Mouse (Mus musculus): ENCODE measurements at regions not wholly inside any gene's neighbourhood (a gene's known extent, or its start where the extent isn't known, plus 50 kb on each side); places are given as distances from the start of the nearest gene placed in this dataset.

- Histone ChIP-seq H3K9ac (no peak overlapping the region), H3K27ac (no peak overlapping the region), H3K4me2 (no peak overlapping the region), H3K36me3 (no peaks in the 10 kb centered on the region), H3K27me3 (no peaks in the 10 kb centered on the region), H3K9me3 (no peaks in the 10 kb centered on the region), H3K4me1 (replicated peaks) (no peaks in the 10 kb centered on the region), H3K4me3 (no peak overlapping the region)
- no peak for ATAC-seq (ENCODE audit: low FRiP score)
- WGBS, result 70% methylated on average over 1 of the region's 1 CpGs
These were observed 614.4 kb downstream of the Ntrk3 start for GRCm38 (mm10) chr7:78123386-78123785.

GRCm38 (mm10) chr7:78121151-78121486, 616.7 kb downstream of the Ntrk3 start:
- ATAC-seq (ENCODE audit: low FRiP score), result no peak
- no peak overlapping the region for H3K4me3 ChIP-seq
- H3K27me3 ChIP-seq, result no peaks in the 10 kb centered on the region
- H3K9me3 ChIP-seq, result peaks cover 8% of the 10 kb centered on the region; the same call in 1 of the 2 replicates
- 76% methylated on average over 5 of the region's 5 CpGs for WGBS
- H3K9ac ChIP-seq, result no peak overlapping the region
- no peaks in the 10 kb centered on the region for H3K36me3 ChIP-seq
- H3K4me1 ChIP-seq (replicated peaks), result no peaks in the 10 kb centered on the region
- H3K27ac ChIP-seq, result no peak overlapping the region
- no peak overlapping the region for H3K4me2 ChIP-seq

GRCm38 (mm10) chr7:78120462-78121150, 617.2 kb downstream of the Ntrk3 start:
- 76% methylated on average over 5 of the region's 5 CpGs for WGBS
- H3K4me3 ChIP-seq, result no peak overlapping the region
- no peaks in the 10 kb centered on the region for H3K27me3 ChIP-seq
- H3K27ac ChIP-seq, result no peak overlapping the region
- H3K4me2 ChIP-seq, result no peak overlapping the region
- ATAC-seq (ENCODE audit: low FRiP score), result no peak
- H3K36me3 ChIP-seq, result no peaks in the 10 kb centered on the region
- peaks cover 8% of the 10 kb centered on the region; the same call in 1 of the 2 replicates for H3K9me3 ChIP-seq
- no peaks in the 10 kb centered on the region for H3K4me1 ChIP-seq (replicated peaks)
- no peak overlapping the region for H3K9ac ChIP-seq

- Histone ChIP-seq H3K4me1 (replicated peaks) (no peaks in the 10 kb centered on the region), H3K9ac (no peak overlapping the region), H3K27me3 (no peaks in the 10 kb centered on the region), H3K36me3 (no peaks in the 10 kb centered on the region), H3K4me3 (no peak overlapping the region), H3K27ac (no peak overlapping the region), H3K4me2 (no peak overlapping the region), H3K9me3 (peaks cover 8% of the 10 kb centered on the region; the same call in 1 of the 2 replicates)
- 80% methylated on average over 1 of the region's 1 CpGs for WGBS
- ATAC-seq (ENCODE audit: low FRiP score), result no peak
These were observed 618.0 kb downstream of the Ntrk3 start for GRCm38 (mm10) chr7:78119809-78120208.

- Histone ChIP-seq H3K27ac (no peak overlapping the region), H3K4me2 (no peak overlapping the region), H3K4me1 (replicated peaks) (no peaks in the 10 kb centered on the region), H3K9me3 (no peaks in the 10 kb centered on the region), H3K4me3 (no peak overlapping the region), H3K9ac (no peak overlapping the region), H3K27me3 (no peaks in the 10 kb centered on the region), H3K36me3 (no peaks in the 10 kb centered on the region)
- ATAC-seq (ENCODE audit: low FRiP score), result no peak
- WGBS, result 74% methylated on average over 6 of the region's 6 CpGs
These were observed 626.5 kb downstream of the Ntrk3 start for GRCm38 (mm10) chr7:78111291-78111690.

GRCm38 (mm10) chr7:78103536-78104279, 634.1 kb downstream of the Ntrk3 start:
- Histone ChIP-seq H3K4me2 (no peak overlapping the region), H3K36me3 (no peaks in the 10 kb centered on the region), H3K27me3 (no peaks in the 10 kb centered on the region), H3K4me1 (replicated peaks) (no peaks in the 10 kb centered on the region), H3K4me3 (no peak overlapping the region), H3K27ac (no peak overlapping the region), H3K9ac (no peak overlapping the region), H3K9me3 (no peaks in the 10 kb centered on the region)
- WGBS, result 59% methylated on average over 2 of the region's 2 CpGs
- no peak for ATAC-seq (ENCODE audit: low FRiP score)

- Histone ChIP-seq H3K4me3 (no peak overlapping the region), H3K4me2 (no peak overlapping the region), H3K9me3 (no peaks in the 10 kb centered on the region), H3K9ac (no peak overlapping the region), H3K27me3 (no peaks in the 10 kb centered on the region), H3K27ac (no peak overlapping the region), H3K36me3 (no peaks in the 10 kb centered on the region), H3K4me1 (replicated peaks) (no peaks in the 10 kb centered on the region)
- WGBS, result 93% methylated on average over 3 of the region's 3 CpGs
- no peak for ATAC-seq (ENCODE audit: low FRiP score)
These were observed 635.4 kb downstream of the Ntrk3 start for GRCm38 (mm10) chr7:78102396-78102795.

GRCm38 (mm10) chr7:78086566-78087008, 651.2 kb downstream of the Ntrk3 start:
- Histone ChIP-seq H3K9me3 (no peaks in the 10 kb centered on the region), H3K4me3 (no peak overlapping the region), H3K4me1 (replicated peaks) (peaks cover 10% of the 10 kb centered on the region; the same call in 1 of the 2 replicates), H3K9ac (no peak overlapping the region), H3K36me3 (no peaks in the 10 kb centered on the region), H3K27me3 (no peaks in the 10 kb centered on the region), H3K4me2 (peak overlapping the region; percentile 4; the same call in 1 of the 2 replicates), H3K27ac (no peak overlapping the region; the same call in 1 of the 2 replicates)
- ATAC-seq (ENCODE audit: low FRiP score), result peak; percentile 39; the same call in 1 of the 2 replicates
- WGBS, result 63% methylated on average over 4 of the region's 4 CpGs

GRCm38 (mm10) chr7:78085783-78086565, 651.8 kb downstream of the Ntrk3 start:
- Histone ChIP-seq H3K27ac (no peak overlapping the region), H3K4me1 (replicated peaks) (peaks cover 10% of the 10 kb centered on the region; the same call in 1 of the 2 replicates), H3K27me3 (no peaks in the 10 kb centered on the region), H3K4me2 (peak overlapping the region; percentile 4; the same call in 1 of the 2 replicates), H3K4me3 (no peak overlapping the region), H3K36me3 (no peaks in the 10 kb centered on the region), H3K9me3 (no peaks in the 10 kb centered on the region), H3K9ac (no peak overlapping the region)
- 30% methylated on average over 11 of the region's 11 CpGs for WGBS
- ATAC-seq (ENCODE audit: low FRiP score), result peak; percentile 49; the same call in 1 of the 2 replicates

- Histone ChIP-seq H3K9me3 (no peaks in the 10 kb centered on the region), H3K4me3 (no peak overlapping the region), H3K4me1 (replicated peaks) (no peaks in the 10 kb centered on the region), H3K27ac (no peak overlapping the region), H3K4me2 (no peak overlapping the region), H3K9ac (no peak overlapping the region), H3K27me3 (no peaks in the 10 kb centered on the region), H3K36me3 (no peaks in the 10 kb centered on the region)
- no peak for ATAC-seq (ENCODE audit: low FRiP score)
- whole genome bisulfite sequencing, result 65% methylated on average over 1 of the region's 1 CpGs
These were observed 658.1 kb downstream of the Ntrk3 start for GRCm38 (mm10) chr7:78079708-78080107.

- Histone ChIP-seq H3K9ac (no peak overlapping the region), H3K27me3 (no peaks in the 10 kb centered on the region), H3K4me2 (no peak overlapping the region), H3K4me1 (replicated peaks) (peaks cover 7% of the 10 kb centered on the region), H3K9me3 (no peaks in the 10 kb centered on the region), H3K4me3 (no peak overlapping the region), H3K36me3 (no peaks in the 10 kb centered on the region), H3K27ac (no peak overlapping the region)
- WGBS, result 53% methylated on average over 7 of the region's 7 CpGs
- no peak for ATAC-seq (ENCODE audit: low FRiP score)
These were observed 666.7 kb downstream of the Ntrk3 start for GRCm38 (mm10) chr7:78071131-78071530.

- ATAC-seq (ENCODE audit: low FRiP score), result no peak
- 86% methylated on average over 1 of the region's 1 CpGs for WGBS
These were observed 676.2 kb downstream of the Ntrk3 start for GRCm38 (mm10) chr7:78061631-78062030.

More at GRCm38 (mm10) chr7:78061631-78062030, 676.2 kb downstream of the Ntrk3 start:
- H3K36me3 ChIP-seq, result no peaks in the 10 kb centered on the region
- H3K4me3 ChIP-seq, result no peak overlapping the region
- H3K9me3 ChIP-seq, result no peaks in the 10 kb centered on the region
- H3K9ac ChIP-seq, result no peak overlapping the region
- no peaks in the 10 kb centered on the region for H3K27me3 ChIP-seq
- no peaks in the 10 kb centered on the region for H3K4me1 ChIP-seq (replicated peaks)
- H3K27ac ChIP-seq, result no peak overlapping the region
- H3K4me2 ChIP-seq, result no peak overlapping the region

All from hindbrain, embryonic 13.5 days (tissue).